Mouse (Mus musculus) gastrocnemius, postnatal 10 days (tissue): ENCODE measurements around the gene Styxl1. TPM values are rescaled to one million over a fixed set of nuclear protein-coding genes. Genes with fewer than 3 reads are reported as not detected.

Experiments used
- DNase-seq: peaks from one replicate; pipeline ENCODE4 v3.0.0; 2021; ENCODE audit warnings: mixed read lengths
- total RNA-seq, 2 experiments: library from RNA; stranded (reverse); gene quantifications; 2 replicates each; pipeline ENCODE4 v1.2.3; 2021

Gene Styxl1
- total RNA-seq, 2 experiments from 2014 or later: not detected

DNA sequence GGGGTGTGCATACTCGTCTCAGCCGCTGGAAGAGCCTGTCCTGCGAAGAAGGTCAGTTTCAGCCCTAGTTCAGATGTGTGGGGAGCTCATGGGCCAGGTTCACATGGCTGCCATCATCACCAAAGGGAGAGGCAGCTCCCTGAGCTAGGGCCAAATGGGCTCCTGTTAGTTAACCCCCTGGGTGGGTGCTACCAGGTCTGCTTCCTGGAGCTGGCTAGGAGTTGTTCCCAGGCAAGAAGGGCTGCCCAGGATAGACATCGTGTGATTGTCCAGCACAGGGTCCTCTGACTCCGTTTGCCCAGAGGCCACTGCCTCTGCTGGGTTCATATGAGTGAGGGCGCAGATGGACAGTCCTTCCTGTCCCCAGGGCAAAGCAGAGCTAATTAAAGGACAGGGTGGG, 52.2 kb downstream of the Styxl1 start:
- no peak for DNase-seq

DNA sequence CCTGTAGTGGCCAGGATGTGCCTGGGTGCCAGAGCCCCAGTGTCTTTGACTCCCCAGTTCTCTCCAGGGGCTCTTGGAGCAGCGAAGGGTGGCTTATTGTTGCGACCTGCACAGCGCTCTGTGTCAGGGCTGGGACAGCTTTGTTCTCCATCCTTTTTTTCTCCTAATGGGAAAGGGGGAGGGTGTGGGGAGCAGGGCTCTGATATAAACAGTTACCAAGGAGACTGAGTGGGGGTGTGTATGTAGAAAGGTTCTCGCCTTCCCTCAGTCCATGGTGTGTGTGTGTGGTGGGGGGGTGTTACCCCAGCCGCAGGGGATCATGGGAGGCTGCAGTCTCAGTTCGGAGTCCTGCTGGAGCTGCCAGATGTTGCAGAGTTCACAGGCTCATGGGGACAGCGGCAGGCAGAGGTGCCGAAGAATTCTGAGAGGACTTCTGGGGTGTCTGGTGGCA, 52.8 kb downstream of the Styxl1 start:
- no peak for DNase-seq

GRCm38 (mm10) chr5:135724536-135725322, 53.5 kb downstream of the Styxl1 start:
- no peak for DNase-seq

- DNase-seq: no peak
These were observed 54.9 kb downstream of the Styxl1 start for GRCm38 (mm10) chr5:135723165-135723751.

- DNase-seq: peak; percentile 76
These were observed 56.1 kb downstream of the Styxl1 start for GRCm38 (mm10) chr5:135722121-135722520.

DNA sequence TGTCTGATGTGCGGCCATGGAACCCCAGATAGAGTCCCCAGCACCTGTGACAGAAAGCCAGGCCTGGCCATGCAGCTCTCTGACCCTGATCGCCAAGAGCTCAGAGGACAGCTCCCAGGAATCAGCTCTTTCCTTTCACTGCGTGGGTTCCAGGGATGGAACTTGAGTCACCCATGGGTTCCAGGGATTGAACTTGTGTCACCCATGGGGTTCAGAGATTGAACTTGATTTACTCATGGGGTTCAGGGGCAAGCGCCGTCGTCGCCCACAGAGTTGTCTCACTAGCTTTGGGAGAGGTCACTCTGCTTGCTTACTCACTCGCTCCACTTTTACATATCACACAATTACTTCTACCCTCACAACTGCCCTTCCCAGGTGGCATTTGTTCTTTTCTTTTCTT, 57.1 kb downstream of the Styxl1 start:
- DNase-seq: no peak

GRCm38 (mm10) chr5:135720121-135720520, 58.1 kb downstream of the Styxl1 start:
- DNase-seq: no peak

DNA sequence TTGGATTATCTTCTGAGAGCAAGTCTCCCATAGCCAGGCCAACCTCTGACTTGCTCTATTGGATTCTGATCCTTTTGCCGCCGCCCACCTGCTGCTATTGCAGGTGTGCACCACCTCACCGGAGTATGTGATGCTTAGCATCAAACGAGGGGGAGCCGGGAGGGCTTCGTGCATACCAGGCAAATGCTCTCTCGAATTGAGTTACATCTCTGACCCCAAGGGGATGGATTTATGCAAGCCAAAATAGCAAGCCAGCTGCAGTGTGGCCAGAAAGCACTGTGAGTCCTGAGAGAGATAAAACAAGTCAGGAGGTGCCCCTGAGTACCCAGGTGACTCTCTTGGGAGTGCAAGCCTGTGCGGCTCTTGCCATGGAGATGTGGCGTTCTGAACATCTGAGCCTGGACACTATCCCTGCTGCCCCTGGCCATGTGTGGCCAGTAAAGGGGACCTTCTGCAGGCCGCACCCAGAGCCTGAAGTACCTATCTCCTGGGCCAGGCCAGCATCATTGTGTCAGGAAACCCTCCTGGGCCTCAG, 58.5 kb downstream of the Styxl1 start:
- no peak for DNase-seq

- no peak for DNase-seq
These were observed 62.6 kb downstream of the Styxl1 start for GRCm38 (mm10) chr5:135715624-135716023.

DNA sequence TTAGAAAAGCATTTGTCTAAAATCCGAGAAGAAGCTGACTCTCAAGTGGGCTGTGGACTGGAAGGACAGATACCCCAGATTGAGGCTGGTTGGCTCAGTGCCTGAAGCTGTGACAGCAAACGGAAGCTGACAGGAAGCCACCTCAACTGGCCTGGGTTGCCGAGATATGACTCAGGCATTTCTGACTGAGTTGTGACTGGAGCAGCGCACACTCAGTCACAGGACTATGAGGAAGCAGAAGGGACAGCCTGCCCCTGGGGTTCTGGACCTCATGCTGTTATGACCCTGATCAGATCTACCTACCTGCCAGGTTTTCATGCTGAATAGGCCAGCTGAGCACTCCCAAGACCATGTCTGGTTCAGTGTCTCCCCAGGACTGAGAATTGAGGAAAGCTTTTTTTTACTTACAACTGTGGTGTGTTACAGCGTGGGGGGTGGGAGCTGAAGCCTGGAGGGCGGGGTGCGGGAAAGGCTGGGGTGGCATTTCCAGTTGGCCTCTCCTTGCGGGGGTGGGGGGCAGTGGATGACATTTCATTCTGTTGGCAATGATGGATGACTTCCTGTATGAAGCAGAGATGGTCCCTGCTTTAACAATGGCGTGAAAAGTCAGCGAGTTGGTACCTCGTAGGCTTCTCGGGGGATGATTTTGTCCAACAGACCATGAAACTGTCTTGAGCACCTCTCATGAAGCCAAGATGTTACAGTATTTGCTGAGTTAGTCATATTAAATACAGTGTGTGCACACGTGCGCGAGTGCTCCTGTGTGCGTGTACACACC, 64.6 kb downstream of the Styxl1 start:
- DNase-seq: peak; percentile 60

GRCm38 (mm10) chr5:135712803-135713202, 65.4 kb downstream of the Styxl1 start:
- DNase-seq: no peak

GRCm38 (mm10) chr5:135711582-135712355, 66.4 kb downstream of the Styxl1 start:
- no peak for DNase-seq

- DNase-seq: no peak
These were observed 67.5 kb downstream of the Styxl1 start for GRCm38 (mm10) chr5:135710599-135711214.

DNA sequence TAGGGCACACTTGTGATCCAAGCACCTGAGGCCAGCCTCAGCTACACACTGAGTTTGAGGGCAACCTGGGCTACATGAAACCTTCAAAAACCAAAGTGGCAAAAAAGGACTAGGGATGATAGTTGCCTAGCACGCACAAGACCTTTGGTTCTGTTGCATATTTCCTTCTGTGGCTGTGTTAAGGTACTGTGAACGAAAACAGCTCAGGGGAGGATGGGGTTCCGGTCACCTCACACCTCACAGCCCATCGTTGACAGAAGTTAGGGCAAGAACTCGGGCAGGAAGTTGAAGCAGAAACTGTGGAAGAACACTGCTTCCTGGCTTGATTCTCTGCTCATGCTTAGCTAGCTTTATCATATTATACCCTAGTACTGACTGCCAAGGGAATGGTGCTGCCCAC, 68.5 kb downstream of the Styxl1 start:
- DNase-seq: no peak

DNA sequence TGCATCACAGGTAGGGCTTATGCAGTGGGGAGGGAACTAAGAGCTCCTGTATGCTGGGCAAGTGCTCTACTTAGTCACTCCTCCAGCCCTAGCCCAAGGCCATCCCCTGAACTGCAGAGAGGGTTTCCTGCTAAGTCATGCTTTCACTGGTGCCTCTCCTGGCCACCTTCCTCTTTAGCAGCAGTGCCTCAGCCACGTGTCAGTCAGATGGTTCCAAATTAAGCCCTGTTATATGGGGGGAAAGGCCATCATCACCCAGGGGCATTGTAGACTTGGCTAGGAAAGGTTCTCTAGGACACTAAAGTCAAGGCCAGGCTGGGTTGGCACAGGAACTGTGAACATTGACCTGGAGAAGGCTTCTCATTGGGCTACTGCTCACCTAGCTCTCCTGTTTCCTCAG, 70.3 kb downstream of the Styxl1 start:
- DNase-seq: no peak

DNA sequence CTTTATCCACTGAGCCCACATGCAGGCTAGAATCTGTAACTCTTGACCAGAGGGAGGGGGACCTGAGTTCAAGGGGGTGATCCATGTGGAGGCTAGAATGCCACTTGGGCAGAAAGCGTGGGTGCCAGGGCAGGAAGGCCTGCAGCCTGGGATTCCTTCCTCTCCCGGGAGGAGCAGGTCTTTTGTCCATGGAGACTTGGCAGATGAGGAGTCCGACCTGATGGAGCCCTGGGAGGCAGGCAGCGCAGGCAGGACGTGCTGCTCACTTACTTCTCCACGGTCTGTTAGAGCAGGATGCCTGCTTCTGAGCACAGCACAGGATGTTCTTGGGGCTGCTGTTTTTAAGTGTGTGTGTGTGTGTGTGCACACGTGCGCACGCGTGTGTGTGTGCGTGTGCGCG, 71.1 kb downstream of the Styxl1 start:
- DNase-seq: no peak

GRCm38 (mm10) chr5:135705383-135705782, 72.8 kb downstream of the Styxl1 start:
- DNase-seq: no peak

DNA sequence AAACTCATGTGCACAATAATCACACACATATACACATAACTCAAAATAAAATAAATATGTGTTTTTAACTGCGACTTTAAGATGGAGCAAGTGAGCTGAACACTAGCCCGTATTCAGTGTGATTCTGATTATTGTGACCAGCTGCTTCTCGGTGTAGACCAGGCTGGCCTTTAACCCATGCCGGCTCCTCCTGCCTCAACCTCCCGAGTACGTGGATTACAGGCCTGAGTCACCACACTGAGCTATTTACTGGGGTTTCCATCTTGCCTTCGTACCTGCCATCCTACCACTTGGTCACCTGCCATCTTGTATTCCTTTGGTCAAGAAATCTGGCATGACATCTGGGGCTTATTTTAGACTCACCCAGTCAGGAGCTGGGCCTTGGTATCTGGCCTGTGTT, 74.8 kb downstream of the Styxl1 start:
- no peak for DNase-seq

- DNase-seq: no peak
These were observed 75.4 kb downstream of the Styxl1 start for GRCm38 (mm10) chr5:135702682-135703192.

GRCm38 (mm10) chr5:135702190-135702589, 76.0 kb downstream of the Styxl1 start:
- DNase-seq: no peak

GRCm38 (mm10) chr5:135701601-135702000, 76.6 kb downstream of the Styxl1 start:
- DNase-seq: no peak
